Mouse (Mus musculus): ENCODE measurements around the gene Chac2. TPM values are rescaled to one million over a fixed set of nuclear protein-coding genes. Genes with fewer than 3 reads are reported as not detected.

The Chac2 gene
- total RNA-seq (2023): 2.0 TPM

GRCm38 (mm10) chr11:30985877-30986624 lies at the start of gene Chac2:
Gene Chac2, minus strand, starts transcription at chr11:30986350.

GRCm38 (mm10) chr11:30954279-30954725 lies 31.8 kb downstream of the Chac2 start, which contains the start of gene Erlec1:
Gene Erlec1, minus strand, starts transcription at chr11:30954335.

Other genes with a start within 250 kb of the Chac2 start
- gene Psme4, start 214.6 kb downstream of the Chac2 start, total RNA-seq (2023): 60.3 TPM
- not detected for gene Gpr75, start 101.0 kb downstream of the Chac2 start, total RNA-seq (2023)
- 18.9 TPM for gene Asb3, start 100.9 kb downstream of the Chac2 start, total RNA-seq (2023)
- 25.0 TPM for gene Erlec1, start 32.0 kb downstream of the Chac2 start, total RNA-seq (2023)
- gene Gm17332, start 196.1 kb upstream of the Chac2 start, total RNA-seq (2023): not detected

Measured in CD4-positive naive resting alpha-beta T cell, adult 57 days (primary cell).